8 mouse cellular contexts compared by ENCODE assay signal in genomic region chr16:78265151-78265590, GRCm38 (mm10). TPM values are rescaled to one million over a fixed set of nuclear protein-coding genes. Genes with fewer than 3 reads are reported as not detected.
DNase-seq lines count a peak whose midpoint lies in the region; ATAC-seq lines count a peak whose summit lies in the region.

No protein-coding gene starts in this region.

- ATAC-seq in frontal cortex, adult (ENCODE audit: low TSS enrichment): peak; percentile 91
- ATAC-seq in megakaryocyte, adult 5-6 weeks (ENCODE audit: poor library complexity, severe bottlenecking): peak; percentile 75

- intact Hi-C loops in left cerebral cortex, postnatal 14 days (cut with DNase I): no loop called here

- DNase-seq in frontal cortex, postnatal 14 days (ENCODE audit: low spot score in 2 of 2): no peak
- DNase-seq in cerebellum, postnatal 14 days: peak; percentile 37 to 41
- DNase-seq in gastrocnemius, postnatal 10 days: peak; percentile 20
- DNase-seq in induced T-regulatory cell, adult 2 months (ENCODE audit: low read depth): peak; percentile 59
- DNase-seq in left cerebral cortex, postnatal 14 days (ENCODE audit: low spot score in 2 of 2): peak; percentile 39 to 48
- DNase-seq in right cerebral cortex, postnatal 25 days: peak; percentile 35

RNA-seq across cellular contexts. Expression of gene Cxadr, which starts 36.1 kb away (rescaled TPM):
- total RNA-seq in gastrocnemius, postnatal 10 days (2021): 1 to 10 TPM; 1.3 to 1.5 TPM
- total RNA-seq in left cerebral cortex, postnatal 14 days (2021): 10 to 100 TPM; 81.3 to 84.9 TPM
- total RNA-seq in megakaryocyte, adult 5-6 weeks (2015): not detected in 2 replicates
- total RNA-seq in megakaryocyte, adult 5-6 weeks (2017): 0.07 and 0.20 TPM in 2 replicates

Comparison
In these comparisons a context has a peak if more than half of its experiments do, and no peak if none do; other contexts are left out.
1. DNase-seq: peak in cerebellum, postnatal 14 days (2 of 2), gastrocnemius, postnatal 10 days (single experiment), induced T-regulatory cell, adult 2 months (single experiment), left cerebral cortex, postnatal 14 days (2 of 2) and right cerebral cortex, postnatal 25 days (single experiment); none in frontal cortex, postnatal 14 days (0 of 2).
2. RNA of gene Cxadr, which starts 36.1 kb away (total RNA-seq): 81.3 to 84.9 TPM in left cerebral cortex, postnatal 14 days; 1.3 to 1.5 TPM in gastrocnemius, postnatal 10 days and 0.07 to 0.20 TPM in megakaryocyte, adult 5-6 weeks; every median in the first group is over 10 times any median in the second.